Mouse (Mus musculus) neural tube, embryonic 14.5 days (tissue): ENCODE results near the gene Sema6d. TPM values are rescaled to one million over a fixed set of nuclear protein-coding genes. Genes with fewer than 3 reads are reported as not detected.
A peak's percentile ranks its signal among the peaks of the same experiment; 100 is the strongest.

ENCODE experiments used
- ATAC-seq: fragments of 200-750 bp; cut with Nextera tagmentation; 2 replicates; pipeline ENCODE4 v1.8.0; 2017; ENCODE audit warnings: low read depth, mild to moderate bottlenecking, moderate TSS enrichment, moderate library complexity
- H3K27ac ChIP-seq: fragments of 300-500 bp; sonication (generic); 2 replicates; pipeline ENCODE4 v1.5.1; 2014; ENCODE audit warnings: low read depth, mild to moderate bottlenecking, control low read depth, low read length, moderate library complexity, mixed read lengths
- H3K27me3 ChIP-seq: fragments of 300-500 bp; sonication (generic); 2 replicates; pipeline ENCODE4 v1.6.1; 2014; ENCODE audit warnings: low read length; ENCODE audit not compliant: control insufficient read depth, insufficient read depth
- H3K36me3 ChIP-seq: fragments of 300-500 bp; sonication (generic); 2 replicates; pipeline ENCODE4 v1.6.1; 2014; ENCODE audit warnings: low read length, mixed read lengths; ENCODE audit not compliant: control insufficient read depth, insufficient read depth
- H3K4me1 ChIP-seq: fragments of 300-500 bp; sonication (generic); 2 replicates; pipeline ENCODE4 v1.6.1; 2014; ENCODE audit warnings: low read length; ENCODE audit not compliant: control insufficient read depth, insufficient read depth
- H3K4me2 ChIP-seq: fragments of 300-500 bp; sonication (generic); 2 replicates; pipeline ENCODE4 v1.6.1; 2014; ENCODE audit warnings: mild to moderate bottlenecking, low read depth, low read length, control low read depth
- H3K4me3 ChIP-seq: fragments of 300-500 bp; sonication (generic); 2 replicates; pipeline ENCODE4 v1.5.1; 2014; ENCODE audit warnings: low read depth, low read length, control low read depth, mixed read lengths
- H3K9ac ChIP-seq: fragments of 300-500 bp; sonication (generic); replicated peaks from 2 replicates; pipeline ENCODE4 v1.6.1; 2014; ENCODE audit warnings: low read depth, mild to moderate bottlenecking, control low read depth, low read length, mixed read lengths
- H3K9me3 ChIP-seq: fragments of 300-500 bp; sonication (generic); 2 replicates; pipeline ENCODE4 v1.6.1; 2016; ENCODE audit warnings: low read length; ENCODE audit not compliant: control insufficient read depth
- WGBS: fragments of 180-500 bp; shearing (Covaris S2); extraction: QIAGEN DNeasy Blood & Tissue Kit; methylation state at CpG from one replicate; pipeline ENCODE4 v1.1.7; 2014; 5-methylcytosine and 5-hydroxymethylcytosine counted together
- polyA plus RNA-seq: library from polyadenylated mRNA; unstranded; fragments of >200 nt; fragmentation: Nextera tagmentation; extraction: Ambion mirVana; gene quantifications from 2 replicates; pipeline ENCODE4 v1.2.1, GENCODE M21; 2014

The Sema6d gene
- polyA plus RNA-seq, 1 experiment from 2014 or later, result 75.5 TPM

DNA sequence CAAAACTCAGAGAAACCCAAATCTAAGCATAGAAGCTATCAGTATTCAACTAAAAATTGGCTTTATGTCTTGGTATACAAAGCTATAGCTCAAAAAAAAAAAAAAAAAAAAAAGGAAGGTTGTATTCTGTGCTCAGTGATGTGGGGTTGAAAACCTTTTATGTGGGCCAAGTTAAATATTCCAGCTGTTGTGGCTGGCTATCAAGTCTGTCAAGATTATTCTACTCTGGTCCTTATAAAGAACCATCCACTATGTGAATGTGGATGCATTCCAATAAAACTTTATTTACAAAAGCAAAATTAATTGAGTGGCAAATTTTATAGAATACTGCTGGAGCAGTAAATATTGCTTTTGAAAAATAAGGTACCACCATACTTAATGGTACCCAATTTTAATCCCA, 388.1 kb downstream of the Sema6d start:
- Histone ChIP-seq H3K9ac (no peak overlapping the region), H3K4me3 (no peak overlapping the region), H3K27me3 (no peaks in the 10 kb centered on the region), H3K36me3 (no peaks in the 10 kb centered on the region), H3K4me1 (no peaks in the 10 kb centered on the region), H3K9me3 (no peaks in the 10 kb centered on the region), H3K27ac (no peak overlapping the region), H3K4me2 (no peak overlapping the region)
- ATAC-seq, result no peak

DNA sequence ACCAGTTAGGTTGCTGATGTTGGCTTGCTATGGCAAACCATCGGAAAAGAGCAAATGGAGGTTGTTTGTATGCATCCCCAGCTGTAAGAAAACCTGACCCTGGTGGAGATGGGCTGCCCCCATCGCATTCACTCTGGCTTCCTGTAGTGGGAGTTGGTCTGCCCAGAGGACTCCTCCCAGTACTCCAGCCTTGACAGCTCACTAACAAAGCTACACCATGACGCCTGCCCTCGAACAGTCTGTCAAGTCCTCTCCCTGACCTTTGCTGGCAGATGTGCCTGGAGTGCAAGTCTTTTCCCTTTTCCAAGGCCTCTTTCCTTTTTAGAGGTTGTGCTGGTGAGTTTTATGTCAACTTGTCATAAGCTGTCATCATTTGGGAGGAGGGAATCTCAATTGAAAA, 388.8 kb downstream of the Sema6d start:
- 89% methylated on average over 4 of the region's 4 CpGs for WGBS
- no peaks in the 10 kb centered on the region for H3K27me3 ChIP-seq
- no peaks in the 10 kb centered on the region for H3K36me3 ChIP-seq
- ATAC-seq, result no peak
- H3K4me1 ChIP-seq, result no peaks in the 10 kb centered on the region
- H3K27ac ChIP-seq, result no peak overlapping the region
- no peak overlapping the region for H3K4me2 ChIP-seq
- H3K4me3 ChIP-seq, result no peak overlapping the region
- no peaks in the 10 kb centered on the region for H3K9me3 ChIP-seq
- no peak overlapping the region for H3K9ac ChIP-seq

DNA sequence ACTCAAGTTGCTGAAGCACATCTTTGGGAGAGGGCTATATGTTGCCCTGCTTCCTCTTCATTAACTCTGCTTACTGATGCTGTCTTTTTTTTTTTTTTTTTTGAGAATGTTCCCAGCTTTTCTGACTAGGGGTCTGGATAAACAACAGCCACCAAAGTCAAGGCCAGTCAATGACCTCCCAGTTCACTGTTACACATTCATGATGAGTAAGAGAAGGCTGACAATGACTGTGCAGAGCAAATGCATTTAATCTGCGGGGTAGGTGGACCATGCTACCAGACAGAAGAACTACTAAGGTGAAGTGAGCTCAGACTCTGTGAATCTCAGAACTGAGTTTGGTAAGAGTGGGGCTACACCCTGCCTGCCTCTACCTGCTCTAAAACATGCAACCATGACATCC, 396.0 kb downstream of the Sema6d start:
- ATAC-seq, result no peak
- no peak overlapping the region for H3K4me2 ChIP-seq

DNA sequence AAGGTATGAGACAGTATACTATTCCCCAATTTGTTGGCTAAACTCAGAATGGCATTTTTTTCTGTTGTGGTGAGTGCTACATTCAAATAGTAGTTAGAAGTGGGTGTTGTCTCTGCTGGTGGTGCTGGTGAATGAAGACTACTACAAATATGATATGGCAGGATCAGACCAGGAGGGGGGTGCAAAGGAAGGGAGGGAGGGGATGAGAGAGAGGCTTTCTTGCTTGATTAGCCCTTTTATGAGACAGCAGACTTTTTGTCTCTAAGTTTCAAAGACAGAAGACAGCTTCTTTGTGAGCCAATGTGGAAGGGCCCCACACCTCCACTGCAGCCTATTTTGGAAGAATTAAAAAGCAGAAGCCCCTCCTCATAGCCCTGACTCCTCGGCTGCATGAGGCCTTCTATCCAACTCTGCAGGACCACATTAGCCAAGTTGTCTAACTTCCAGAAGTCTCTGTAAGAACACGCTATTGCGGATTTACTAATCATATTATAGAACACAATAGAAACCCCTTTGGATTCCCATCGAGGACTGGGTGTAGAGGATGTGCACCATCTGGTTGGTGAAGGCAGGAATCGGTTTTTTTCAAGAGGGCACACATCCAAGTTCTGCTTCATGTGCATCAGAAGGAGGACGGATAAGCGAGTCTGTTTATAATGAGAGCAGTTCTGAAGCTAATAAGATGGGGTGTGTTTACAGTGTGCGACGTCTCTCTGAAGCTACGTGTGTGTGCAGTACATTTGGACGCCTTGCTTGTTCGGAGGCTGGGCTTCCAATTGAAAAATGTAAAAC, 400.4 kb downstream of the Sema6d start:
- no peak overlapping the region for H3K27ac ChIP-seq
- H3K9me3 ChIP-seq, result no peaks in the 10 kb centered on the region
- no peaks in the 10 kb centered on the region; the same call in 1 of the 2 replicates for H3K4me1 ChIP-seq
- no peak overlapping the region for H3K4me2 ChIP-seq
- no peak overlapping the region for H3K9ac ChIP-seq
- no peaks in the 10 kb centered on the region for H3K27me3 ChIP-seq
- H3K4me3 ChIP-seq, result no peak overlapping the region
- ATAC-seq, result peak; percentile 56; the same call in 1 of the 2 replicates
- WGBS, result 53% methylated on average over 12 of the region's 12 CpGs
- no peaks in the 10 kb centered on the region for H3K36me3 ChIP-seq

More for the DNA sequence above, 396.0 kb downstream of the Sema6d start:
- H3K4me1 ChIP-seq, result no peaks in the 10 kb centered on the region; the same call in 1 of the 2 replicates
- no peak overlapping the region for H3K9ac ChIP-seq
- H3K36me3 ChIP-seq, result no peaks in the 10 kb centered on the region
- H3K9me3 ChIP-seq, result no peaks in the 10 kb centered on the region
- 100% methylated on average over 1 of the region's 1 CpGs for WGBS
- no peaks in the 10 kb centered on the region for H3K27me3 ChIP-seq
- no peak overlapping the region for H3K4me3 ChIP-seq
- H3K27ac ChIP-seq, result no peak overlapping the region

DNA sequence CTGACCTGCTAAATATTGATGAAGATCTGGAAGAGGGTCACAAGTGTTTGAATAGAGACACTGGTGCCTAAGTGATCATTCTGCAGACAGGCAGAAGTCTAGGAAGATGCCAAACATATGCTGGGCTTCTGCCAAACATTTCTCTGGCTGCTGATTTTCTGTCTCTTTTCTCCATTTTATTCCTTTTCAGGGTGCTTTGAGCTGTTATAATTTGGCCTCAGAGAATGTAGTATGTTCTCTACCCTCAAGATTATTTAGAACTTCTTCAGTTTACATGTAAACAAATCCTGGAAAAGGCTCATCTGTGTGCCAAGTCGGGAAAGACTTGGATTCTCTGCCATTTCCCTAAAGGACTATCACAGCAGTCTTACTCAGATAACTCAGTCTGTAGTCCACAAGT, 406.0 kb downstream of the Sema6d start:
- Histone ChIP-seq H3K4me3 (no peak overlapping the region), H3K27me3 (no peaks in the 10 kb centered on the region), H3K4me1 (no peaks in the 10 kb centered on the region), H3K4me2 (no peak overlapping the region), H3K36me3 (no peaks in the 10 kb centered on the region), H3K27ac (no peak overlapping the region), H3K9ac (no peak overlapping the region), H3K9me3 (no peaks in the 10 kb centered on the region)
- ATAC-seq, result no peak
- 71% methylated on average over 1 of the region's 1 CpGs for WGBS

DNA sequence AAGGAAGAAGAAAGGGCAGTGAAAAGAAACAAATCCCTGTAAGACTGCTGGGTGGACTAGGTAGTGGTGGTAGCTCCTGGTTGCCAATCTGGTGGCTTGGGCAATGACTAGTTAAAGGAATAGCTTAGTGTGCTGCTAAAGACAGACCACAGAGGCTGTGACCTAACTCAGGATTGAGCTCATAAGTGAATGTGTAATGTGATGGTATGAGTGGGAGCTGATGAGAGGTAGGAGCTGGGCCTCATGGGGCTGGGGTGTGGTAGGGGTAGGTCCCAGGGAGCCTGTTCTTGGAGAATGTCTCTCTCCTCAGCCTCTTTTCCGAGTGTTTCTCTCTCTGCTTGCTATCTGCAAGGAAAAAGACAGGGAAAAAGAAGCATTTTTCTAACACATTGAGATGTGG, 409.9 kb downstream of the Sema6d start:
- H3K36me3 ChIP-seq, result no peaks in the 10 kb centered on the region
- H3K27me3 ChIP-seq, result no peaks in the 10 kb centered on the region
- H3K4me1 ChIP-seq, result no peaks in the 10 kb centered on the region
- no peak overlapping the region for H3K4me3 ChIP-seq
- no peaks in the 10 kb centered on the region for H3K9me3 ChIP-seq
- 89% methylated on average over 1 of the region's 1 CpGs for WGBS
- no peak overlapping the region for H3K4me2 ChIP-seq
- no peak overlapping the region for H3K27ac ChIP-seq
- H3K9ac ChIP-seq, result no peak overlapping the region
- ATAC-seq, result no peak

DNA sequence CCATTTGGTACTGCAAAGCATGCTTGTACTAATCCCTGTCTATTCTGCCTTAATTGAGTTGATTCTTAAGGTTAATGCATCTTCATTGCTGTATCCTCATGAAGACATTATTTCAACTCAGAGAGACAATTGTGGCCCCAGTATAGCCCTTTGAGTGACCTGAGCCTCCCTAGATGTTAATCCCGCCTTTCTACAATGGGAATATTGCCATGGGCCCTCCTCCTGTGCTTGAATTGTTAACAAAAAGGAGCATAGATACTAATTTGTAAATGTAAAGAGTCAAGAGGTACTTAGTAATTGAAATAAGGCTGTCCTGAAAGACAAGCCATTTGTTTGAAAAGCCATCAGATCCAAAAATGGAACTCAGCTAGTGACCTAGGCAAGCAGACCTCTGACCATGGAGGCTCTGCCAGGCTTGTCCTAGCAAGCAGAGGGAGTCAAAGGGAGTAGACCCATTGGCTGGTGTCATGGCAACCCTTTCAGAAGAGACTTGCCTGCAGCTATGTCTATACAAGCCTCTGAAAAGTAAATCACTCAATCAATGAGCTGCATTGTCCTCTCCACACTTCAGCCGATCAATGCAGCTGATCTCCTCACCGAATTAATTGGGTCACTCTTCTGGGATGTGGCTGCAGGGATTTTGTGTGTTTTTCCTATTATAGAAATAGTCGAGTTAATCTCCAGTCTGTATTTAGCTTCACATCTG, 416.2 kb downstream of the Sema6d start:
- Histone ChIP-seq H3K36me3 (no peaks in the 10 kb centered on the region), H3K27ac (no peak overlapping the region), H3K4me3 (no peak overlapping the region), H3K9me3 (no peaks in the 10 kb centered on the region), H3K4me1 (no peaks in the 10 kb centered on the region), H3K27me3 (no peaks in the 10 kb centered on the region), H3K4me2 (no peak overlapping the region), H3K9ac (no peak overlapping the region)
- WGBS, result 19% methylated on average over 4 of the region's 4 CpGs
- peak; percentile 44; the same call in 1 of the 2 replicates for ATAC-seq

DNA sequence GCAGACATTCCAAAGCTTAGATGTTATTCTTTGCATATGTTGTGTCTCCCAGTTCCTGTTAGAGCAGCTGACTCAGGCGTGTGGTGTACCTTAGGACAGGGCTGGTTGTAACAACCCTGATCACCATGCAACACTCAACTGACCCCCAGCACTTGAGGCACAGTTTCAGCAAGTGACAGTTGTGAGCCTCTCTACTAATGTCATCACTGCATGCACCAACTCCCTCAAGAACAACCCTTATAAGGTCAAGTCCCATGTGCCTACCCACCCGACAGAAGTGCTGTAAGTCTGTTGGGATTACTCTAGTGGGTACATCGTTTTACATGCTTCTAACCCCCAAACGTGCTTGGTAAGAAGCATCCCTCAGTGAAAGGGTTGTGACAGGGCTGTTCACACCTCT, 418.0 kb downstream of the Sema6d start:
- no peaks in the 10 kb centered on the region for H3K36me3 ChIP-seq
- no peak overlapping the region for H3K4me2 ChIP-seq
- no peaks in the 10 kb centered on the region for H3K9me3 ChIP-seq
- no peak overlapping the region for H3K27ac ChIP-seq
- H3K4me3 ChIP-seq, result no peak overlapping the region
- ATAC-seq, result no peak
- H3K4me1 ChIP-seq, result no peaks in the 10 kb centered on the region
- H3K27me3 ChIP-seq, result no peaks in the 10 kb centered on the region
- WGBS, result 79% methylated on average over 4 of the region's 4 CpGs
- H3K9ac ChIP-seq, result no peak overlapping the region

DNA sequence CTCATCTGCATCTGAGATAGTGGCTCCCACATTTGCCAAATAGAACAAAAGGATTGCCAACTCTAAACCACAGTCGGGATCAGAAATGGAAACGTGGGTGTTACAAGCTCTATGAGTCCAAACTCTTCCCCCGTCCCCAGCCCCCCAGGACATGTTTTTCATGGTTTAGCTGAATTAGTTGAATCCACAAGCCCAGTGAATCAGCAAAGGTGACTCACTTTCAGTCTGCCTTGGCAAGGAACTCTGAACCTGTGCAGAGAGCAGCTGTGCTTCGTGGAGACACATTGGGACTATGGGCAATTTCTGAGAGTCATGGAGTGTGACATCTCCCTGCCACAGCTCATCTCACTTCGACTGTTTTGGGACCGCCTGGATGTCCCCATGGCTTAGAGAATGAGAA, 419.7 kb downstream of the Sema6d start:
- WGBS, result 85% methylated on average over 6 of the region's 6 CpGs
- no peak overlapping the region for H3K9ac ChIP-seq
- no peak overlapping the region for H3K4me2 ChIP-seq
- no peak overlapping the region for H3K4me3 ChIP-seq
- no peaks in the 10 kb centered on the region for H3K36me3 ChIP-seq
- ATAC-seq, result no peak
- no peak overlapping the region for H3K27ac ChIP-seq
- no peaks in the 10 kb centered on the region for H3K4me1 ChIP-seq
- no peaks in the 10 kb centered on the region for H3K27me3 ChIP-seq
- no peaks in the 10 kb centered on the region for H3K9me3 ChIP-seq
